Mouse (Mus musculus) liver, postnatal 0 days (tissue): ENCODE data around the gene Gm7694. TPM values are rescaled to one million over a fixed set of nuclear protein-coding genes. Genes with fewer than 3 reads are reported as not detected.
A peak's percentile ranks its signal among the peaks of the same experiment; 100 is the strongest.

ENCODE experiments used
- ATAC-seq: fragments of 200-750 bp; cut with Nextera tagmentation; 2 replicates; pipeline ENCODE4 v1.8.0; 2017; ENCODE audit warnings: mild to moderate bottlenecking, moderate library complexity
- DNase-seq: peaks from one replicate; pipeline ENCODE4 v3.0.0-alpha.2; 2016
- H3K27ac ChIP-seq: fragments of 300-500 bp; sonication (generic); 2 replicates; pipeline ENCODE4 v1.5.1; 2014; ENCODE audit warnings: antibody characterized with exemption, moderate library complexity, mild to moderate bottlenecking, low read depth
- H3K27me3 ChIP-seq: fragments of 300-500 bp; sonication (generic); 2 replicates; pipeline ENCODE4 v1.6.1; 2014; ENCODE audit warnings: low read length, control low read depth, mixed read lengths; ENCODE audit not compliant: insufficient read depth
- H3K36me3 ChIP-seq: fragments of 300-500 bp; sonication (generic); replicated peaks from 2 replicates; pipeline ENCODE4 v1.6.1; 2014; ENCODE audit warnings: mild to moderate bottlenecking, control low read depth, low read length, moderate library complexity, mixed read lengths; ENCODE audit not compliant: insufficient read depth
- H3K4me1 ChIP-seq: fragments of 300-500 bp; sonication (generic); 2 replicates; pipeline ENCODE4 v1.6.1; 2014; ENCODE audit warnings: antibody characterized with exemption, mild to moderate bottlenecking, control low read depth; ENCODE audit not compliant: insufficient read depth
- H3K4me2 ChIP-seq: fragments of 300-500 bp; sonication (generic); 2 replicates; pipeline ENCODE4 v1.6.1; 2014; ENCODE audit warnings: low read depth, mild to moderate bottlenecking, low read length, moderate library complexity, mixed read lengths
- H3K4me3 ChIP-seq: fragments of 300-500 bp; sonication (generic); 2 replicates; pipeline ENCODE4 v1.5.1; 2014; ENCODE audit warnings: low read depth, low read length
- H3K9ac ChIP-seq: fragments of 300-500 bp; sonication (generic); replicated peaks from 2 replicates; pipeline ENCODE4 v1.6.1; 2014; ENCODE audit warnings: mild to moderate bottlenecking, moderate library complexity
- H3K9me3 ChIP-seq: fragments of 300-500 bp; sonication (generic); 2 replicates; pipeline ENCODE4 v1.6.1; 2016; ENCODE audit warnings: mild to moderate bottlenecking, control low read depth, low read length, mixed read lengths
- CTCF ChIP-seq: sonication (generic); IDR thresholded peaks from 2 replicates; pipeline ENCODE4 v1.5.1; 2016; ENCODE audit warnings: antibody characterized with exemption, low read depth
- EP300 ChIP-seq: IDR thresholded peaks from 2 replicates; pipeline ENCODE4 v1.6.1; 2016; ENCODE audit warnings: antibody characterized with exemption, low read depth, mild to moderate bottlenecking
- WGBS: fragments of 180-500 bp; shearing (Covaris S2); extraction: QIAGEN DNeasy Blood & Tissue Kit; methylation state at CpG from one replicate; pipeline ENCODE4 v1.1.7; 2014; ENCODE audit not compliant: insufficient replicate concordance; 5-methylcytosine and 5-hydroxymethylcytosine counted together
- polyA plus RNA-seq: library from polyadenylated mRNA; unstranded; fragments of >200 nt; fragmentation: Nextera tagmentation; extraction: Ambion mirVana; gene quantifications from 2 replicates; pipeline ENCODE4 v1.2.1, GENCODE M21; 2015

Gm7694 gene
- polyA plus RNA-seq, 1 experiment from 2014 or later, result 2.7 TPM

DNA sequence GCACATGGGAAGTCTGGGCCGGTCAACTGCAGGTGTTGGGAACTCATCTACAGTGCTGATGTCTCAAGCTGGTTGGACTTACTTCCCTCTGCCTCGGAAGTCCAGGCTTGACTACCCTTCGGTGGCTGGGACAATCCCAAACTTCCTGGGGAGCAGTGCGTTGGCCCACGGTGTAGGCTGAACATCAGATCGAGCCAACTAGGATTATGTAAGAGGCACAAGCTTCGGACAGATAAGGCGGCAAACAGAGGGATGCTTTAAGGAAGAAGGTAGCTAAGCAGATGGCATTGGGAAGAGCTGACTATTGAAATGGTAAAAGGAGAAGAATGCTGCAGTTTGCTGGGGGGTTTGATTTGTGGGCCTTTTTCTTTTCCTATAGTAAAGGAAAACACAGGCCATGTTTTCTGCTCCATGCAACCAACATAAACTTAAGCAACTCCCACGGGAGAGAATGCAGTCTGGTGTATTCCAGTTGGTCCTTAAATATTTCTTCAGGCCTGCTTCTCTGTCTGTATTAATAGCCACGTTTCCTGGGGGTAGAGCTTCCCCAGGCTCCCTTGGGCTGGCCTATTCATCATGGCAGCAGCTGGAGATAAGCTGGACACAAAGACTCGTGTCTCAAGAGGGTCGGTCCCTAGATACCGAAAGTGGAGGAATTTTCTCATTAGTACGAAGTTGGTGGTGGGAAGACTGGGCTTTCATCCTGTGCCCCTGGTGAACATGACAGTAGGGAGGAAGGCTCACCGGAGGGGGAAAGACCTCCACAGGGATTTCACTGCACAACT is 11.2 kb downstream of the Gm7694 start:
- H3K4me1 ChIP-seq, result no peaks in the 10 kb centered on the region
- no peaks in the 10 kb centered on the region for H3K27me3 ChIP-seq
- H3K4me2 ChIP-seq, result no peak overlapping the region
- no peak overlapping the region for H3K4me3 ChIP-seq
- WGBS, result 74% methylated on average over 15 of the region's 15 CpGs
- no peak for ATAC-seq
- H3K27ac ChIP-seq, result no peak overlapping the region
- DNase-seq, result no peak
- TF ChIP-seq EP300, result no peak
- TF ChIP-seq CTCF, result no peak
- no peak overlapping the region for H3K9ac ChIP-seq
- H3K9me3 ChIP-seq, result no peaks in the 10 kb centered on the region; the same call in 1 of the 2 replicates
- H3K36me3 ChIP-seq, result no peaks in the 10 kb centered on the region

DNA sequence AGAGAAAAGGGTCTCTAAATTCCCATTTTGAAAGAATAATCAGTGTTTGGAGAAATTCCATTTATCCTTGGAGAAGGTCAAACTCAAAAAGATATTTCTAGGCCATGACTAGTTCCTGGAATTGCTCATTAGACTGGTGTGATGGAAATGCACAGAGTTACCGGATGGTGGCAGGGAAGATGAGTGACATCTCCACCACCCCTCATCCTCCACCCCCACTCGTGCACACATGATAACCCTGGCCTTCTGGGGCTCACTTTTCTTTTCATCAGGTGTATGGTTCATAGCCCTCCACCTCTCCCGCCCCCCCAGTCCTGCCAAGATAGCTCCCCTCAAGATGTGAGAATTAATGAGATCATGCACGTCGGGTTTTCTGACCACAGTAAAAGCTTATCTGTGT is 12.9 kb downstream of the Gm7694 start:
- no peak for TF ChIP-seq CTCF
- no peak for TF ChIP-seq EP300
- Histone ChIP-seq H3K9me3 (no peaks in the 10 kb centered on the region; the same call in 1 of the 2 replicates), H3K36me3 (no peaks in the 10 kb centered on the region), H3K27ac (no peak overlapping the region), H3K4me3 (no peak overlapping the region), H3K4me1 (no peaks in the 10 kb centered on the region), H3K4me2 (no peak overlapping the region), H3K27me3 (no peaks in the 10 kb centered on the region), H3K9ac (no peak overlapping the region)
- DNase-seq (no peak), ATAC-seq (no peak)
- 70% methylated on average over 5 of the region's 5 CpGs for WGBS

DNA sequence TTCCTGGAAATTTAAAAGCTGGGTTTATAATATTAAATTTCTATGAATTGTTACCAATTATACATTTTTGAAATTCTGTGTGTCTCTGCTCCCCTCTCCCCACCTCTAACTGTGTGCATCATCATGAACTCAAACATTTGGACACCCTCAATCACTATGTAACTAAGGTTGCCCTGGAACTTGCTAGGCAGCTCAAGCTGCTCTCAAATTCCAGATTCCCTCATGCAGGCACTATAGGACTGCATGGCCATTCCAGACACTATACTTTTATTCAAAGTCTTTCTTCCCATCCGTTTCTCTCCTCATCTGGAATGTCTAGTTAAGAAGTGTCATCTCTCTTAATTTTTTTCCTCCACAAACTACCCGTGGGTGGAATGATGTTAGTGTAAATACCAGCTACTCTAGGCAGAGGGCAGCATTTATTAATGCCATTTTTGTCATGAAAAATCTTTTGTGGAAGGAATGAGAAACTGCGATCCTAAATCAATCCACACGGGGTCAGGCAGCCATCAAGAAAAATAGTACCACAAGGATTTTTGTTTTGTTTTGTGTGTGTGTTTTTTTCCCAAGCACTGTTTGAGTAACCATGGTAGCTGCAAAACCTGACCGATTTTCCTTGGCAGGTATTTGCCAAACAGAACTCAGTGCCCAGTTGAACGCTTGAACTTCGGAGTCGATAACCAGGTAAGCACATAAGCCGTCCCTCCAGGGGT is 13.7 kb downstream of the Gm7694 start:
- WGBS, result 37% methylated on average over 9 of the region's 9 CpGs
- Histone ChIP-seq H3K9ac (no peak overlapping the region), H3K4me1 (no peaks in the 10 kb centered on the region), H3K36me3 (no peaks in the 10 kb centered on the region), H3K27me3 (no peaks in the 10 kb centered on the region), H3K4me2 (no peak overlapping the region), H3K27ac (no peak overlapping the region), H3K4me3 (no peak overlapping the region), H3K9me3 (no peaks in the 10 kb centered on the region; the same call in 1 of the 2 replicates)
- TF ChIP-seq CTCF (peak; percentile 76), EP300 (no peak; the same call in 1 of the 2 replicates)
- ATAC-seq (peak; percentile 94), DNase-seq (peak; percentile 36)

DNA sequence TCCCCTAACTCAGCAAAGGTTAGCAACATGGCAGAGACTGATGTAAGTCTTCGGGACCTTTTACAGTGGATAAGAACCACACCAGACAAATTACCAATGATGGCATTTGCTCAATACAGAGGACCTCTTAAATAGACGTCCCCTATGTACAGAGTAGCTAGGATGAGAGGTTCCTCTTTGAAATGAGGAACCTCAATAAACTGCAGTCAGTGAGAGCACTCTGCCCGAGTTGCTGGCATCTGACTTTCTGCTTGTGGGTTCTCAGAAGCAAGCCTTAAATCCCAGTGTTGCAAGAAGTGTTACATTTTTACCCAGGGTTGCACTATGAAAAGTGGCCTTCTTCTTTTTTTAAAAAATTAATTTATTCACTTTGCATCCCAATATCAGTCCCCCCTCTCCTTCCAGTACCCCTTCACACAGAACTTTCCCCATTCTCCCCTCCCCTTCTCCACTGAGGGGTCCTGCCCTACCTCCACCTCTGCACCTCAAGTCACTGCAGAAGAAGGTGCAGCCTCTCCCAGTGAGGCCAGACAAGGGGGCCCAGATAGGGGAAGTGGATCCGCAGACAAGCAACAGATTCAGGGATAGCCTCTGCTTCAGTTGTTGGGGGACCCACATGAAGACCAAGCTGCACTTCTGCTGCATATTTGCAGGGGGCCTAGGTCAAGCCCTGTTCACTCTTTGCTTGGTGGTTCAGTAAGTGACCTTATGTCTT is 23.6 kb downstream of the Gm7694 start:
- ATAC-seq (peak; percentile 66), DNase-seq (no peak)
- Histone ChIP-seq H3K9ac (no peak overlapping the region), H3K9me3 (no peaks in the 10 kb centered on the region), H3K27ac (peak overlapping the region; percentile 55; the same call in 1 of the 2 replicates), H3K27me3 (no peaks in the 10 kb centered on the region), H3K4me1 (peaks cover 2% of the 10 kb centered on the region; the same call in 1 of the 2 replicates), H3K36me3 (no peaks in the 10 kb centered on the region), H3K4me2 (no peak overlapping the region), H3K4me3 (no peak overlapping the region)
- no peak for TF ChIP-seq EP300
- TF ChIP-seq CTCF, result no peak
- 32% methylated on average over 4 of the region's 4 CpGs for WGBS

DNA sequence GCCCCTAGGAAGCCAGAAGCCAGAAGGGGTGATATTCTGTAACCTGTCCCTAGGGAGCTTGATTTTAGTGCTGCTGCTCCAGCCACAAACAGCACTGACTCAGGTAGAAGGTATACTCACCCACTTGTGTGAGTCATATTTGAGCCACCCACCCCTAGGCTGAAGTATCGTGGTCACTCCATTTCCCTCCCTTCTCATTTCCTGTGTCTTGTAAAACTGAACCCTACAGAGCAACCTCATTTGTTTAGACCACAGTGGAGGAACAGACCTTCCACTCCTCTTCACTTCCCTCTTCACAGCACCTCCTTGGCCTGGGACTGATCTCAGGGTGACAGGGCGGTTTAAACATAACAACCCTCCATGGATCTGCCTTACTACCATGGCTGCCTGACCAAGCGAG is 29.1 kb downstream of the Gm7694 start, which contains the start of gene Sh2d1b1:
Gene Sh2d1b1, plus strand, starts transcription at position 305 of the 400 bp plus-strand sequence.
- Histone ChIP-seq H3K4me2 (no peak within 1 kb of the TSS), H3K9ac (no peak within 1 kb of the TSS), H3K27ac (no peak within 1 kb of the TSS), H3K9me3 (no peaks in the 10 kb centered on the region), H3K36me3 (no peaks in the 10 kb centered on the region), H3K27me3 (no peaks in the 10 kb centered on the region), H3K4me1 (no peaks in the 10 kb centered on the region), H3K4me3 (no peak within 1 kb of the TSS)
- ATAC-seq, result no peak
- no peak for TF ChIP-seq CTCF
- no peak for TF ChIP-seq EP300
- 63% methylated on average over 2 of the region's 3 CpGs for WGBS
- DNase-seq, result no peak

DNA sequence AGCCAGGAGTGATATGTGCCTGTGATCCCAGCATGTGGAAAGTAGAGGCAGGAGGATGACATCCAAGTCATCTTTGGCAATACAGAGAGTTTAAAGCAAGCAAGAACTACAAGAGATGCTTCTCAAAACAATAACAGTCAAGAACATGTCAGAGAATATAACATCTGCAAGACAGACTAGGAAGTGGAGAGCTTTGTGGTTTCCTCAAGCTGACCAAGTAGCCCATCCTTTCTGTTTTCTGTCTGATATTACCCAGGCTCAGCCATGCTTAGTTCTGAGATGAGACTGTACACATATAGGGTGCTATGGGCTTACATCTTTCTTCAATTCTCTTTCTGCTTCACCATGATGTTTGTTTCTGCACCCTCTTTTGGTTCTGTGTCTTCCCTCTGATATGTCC is 32.9 kb downstream of the Gm7694 start:
- no peak overlapping the region for H3K4me2 ChIP-seq

More for the DNA sequence above, 32.9 kb downstream of the Gm7694 start:
- Histone ChIP-seq H3K9ac (no peak overlapping the region), H3K36me3 (no peaks in the 10 kb centered on the region), H3K27ac (no peak overlapping the region), H3K9me3 (no peaks in the 10 kb centered on the region), H3K4me3 (no peak overlapping the region), H3K27me3 (no peaks in the 10 kb centered on the region), H3K4me1 (no peaks in the 10 kb centered on the region)
- no peak for ATAC-seq
- DNase-seq, result no peak
- TF ChIP-seq EP300 (no peak), CTCF (no peak)
